Mouse (Mus musculus): ENCODE measurements around the gene Hint2.

DNA sequence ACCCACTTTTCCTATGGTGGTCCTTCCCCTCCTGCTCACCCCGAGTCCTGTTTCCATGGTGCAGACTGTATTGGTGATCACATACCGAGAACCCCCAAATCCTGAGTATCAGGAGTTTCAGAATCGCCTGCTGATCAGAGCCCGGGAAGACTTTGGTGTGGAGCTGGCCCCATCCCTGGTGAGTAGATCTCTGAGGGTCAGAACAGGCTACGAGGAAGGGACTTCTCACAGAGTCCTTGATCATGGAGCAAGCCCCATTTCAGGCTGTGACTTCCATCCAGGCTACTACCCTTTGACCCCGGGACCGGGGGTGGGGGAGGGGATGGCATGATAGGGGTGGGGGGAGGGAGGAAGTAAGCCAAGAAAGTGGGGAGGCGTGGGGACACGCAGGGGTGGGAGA lies 16.2 kb downstream of the Hint2 start:
- TF ChIP-seq CTCF (IDR thresholded peaks at IDR 0.05; ENCODE audit: borderline replicate concordance, insufficient read depth, low read depth, low read length) = no peak
- no peak for TF ChIP-seq POLR2A (IDR thresholded peaks at IDR 0.05; ENCODE audit: borderline replicate concordance, insufficient read depth, low read length)

Measured in cerebellum, adult 2 months (tissue).